Comparison of ENCODE assay signal across 8 mouse cellular contexts in the genomic region with DNA sequence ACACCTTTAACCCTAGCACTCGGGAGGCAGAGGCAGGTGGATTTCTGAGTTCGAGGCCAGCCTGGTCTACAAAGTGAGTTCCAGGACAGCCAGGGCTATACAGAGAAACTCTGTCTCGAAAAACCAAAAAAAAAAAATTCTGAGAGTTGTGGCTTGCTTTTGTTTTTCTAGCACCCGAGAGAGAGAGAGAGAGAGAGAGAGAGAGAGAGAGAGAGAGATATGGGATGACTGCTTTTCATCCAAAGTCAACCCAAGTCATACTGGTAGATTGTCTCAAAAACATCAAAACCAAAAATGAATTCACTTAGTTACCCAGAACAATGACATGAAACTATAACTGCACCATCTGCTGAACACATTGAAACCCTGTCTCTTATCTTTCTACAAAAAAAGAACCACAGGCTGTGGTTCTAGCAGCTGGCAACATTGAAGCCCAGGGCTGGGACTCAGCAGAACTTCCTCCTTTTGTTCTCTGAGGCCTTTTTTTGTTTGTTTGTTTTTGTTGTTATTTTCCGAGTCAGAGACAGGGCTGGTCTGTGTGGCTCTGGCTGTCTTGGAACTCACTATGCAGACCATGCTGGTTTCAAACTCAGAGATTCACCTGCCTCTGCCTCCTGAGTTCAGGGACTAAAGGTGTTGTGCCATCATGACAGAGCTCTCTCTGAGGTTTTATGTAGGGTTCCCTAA. TPM values are rescaled to one million over a fixed set of nuclear protein-coding genes. Genes with fewer than 3 reads are reported as not detected.
DNase-seq lines count a peak whose midpoint lies in the region; ATAC-seq lines count a peak whose summit lies in the region.

No protein-coding gene starts in this region.

- WGBS in heart, embryonic 13.5 days: 58% methylated on average over 5 of the region's 5 CpGs
- WGBS in liver, embryonic 11.5 days: 41% methylated on average over 5 of the region's 5 CpGs
- WGBS in stomach, embryonic 16.5 days: 67% methylated on average over 5 of the region's 5 CpGs

- peak; percentile 13 for ATAC-seq in CD4-positive, CD25-positive, alpha-beta regulatory T cell, adult 4 months
- no peak for ATAC-seq in heart, embryonic 13.5 days (ENCODE audit: extremely low read depth, insufficient number of reproducible peaks, low FRiP score, low TSS enrichment)
- 0 out of 2 replicates have a peak, but pooled peaks have one; percentile 25 for ATAC-seq in liver, embryonic 11.5 days (replicated peaks; ENCODE audit: low FRiP score)
- ATAC-seq in stomach, embryonic 16.5 days (ENCODE audit: insufficient read depth, low FRiP score): no peak

- peak; percentile 68 for DNase-seq in T-cell, adult 2 months (ENCODE audit: low spot score)
- DNase-seq in liver, embryonic 11.5 days (ENCODE audit: low spot score): no peak
- no peak for DNase-seq in layer of hippocampus, postnatal 10 days (ENCODE audit: low spot score in 2 of 2)
- no peak for DNase-seq in gastrocnemius, postnatal 4 days (ENCODE audit: low spot score in 2 of 2)
- DNase-seq in adrenal gland, postnatal 10 days: no peak

- peak overlapping the region; percentile 57 for H3K4me3 ChIP-seq in heart, embryonic 13.5 days
- peak overlapping the region; percentile 62 for H3K4me3 ChIP-seq in liver, embryonic 11.5 days (ENCODE audit: low read depth, low read length)
- peak overlapping the region; percentile 64 for H3K4me3 ChIP-seq in stomach, embryonic 16.5 days (replicated peaks; ENCODE audit: low read length)

- H3K27me3 ChIP-seq in heart, embryonic 13.5 days (replicated peaks): no peaks in the 10 kb centered on the region
- H3K27me3 ChIP-seq in liver, embryonic 11.5 days (replicated peaks; ENCODE audit: control insufficient read depth, insufficient read depth, low read length): no peaks in the 10 kb centered on the region
- no peaks in the 10 kb centered on the region for H3K27me3 ChIP-seq in stomach, embryonic 16.5 days (ENCODE audit: control insufficient read depth, insufficient read depth, low read length)

- H3K36me3 ChIP-seq in heart, embryonic 13.5 days: peaks cover 14% of the 10 kb centered on the region
- H3K36me3 ChIP-seq in liver, embryonic 11.5 days (ENCODE audit: control insufficient read depth, insufficient read depth, low read length): peaks cover 4% of the 10 kb centered on the region; the same call in 1 of the 2 replicates
- H3K36me3 ChIP-seq in stomach, embryonic 16.5 days (ENCODE audit: control insufficient read depth, insufficient read depth, low read length): no peaks in the 10 kb centered on the region

- peak overlapping the region; percentile 79; the same call in 1 of the 2 replicates for H3K9ac ChIP-seq in heart, embryonic 13.5 days
- H3K9ac ChIP-seq in liver, embryonic 11.5 days (ENCODE audit: low read depth, low read length): peak overlapping the region; percentile 18
- peak overlapping the region; percentile 74; the same call in 1 of the 2 replicates for H3K9ac ChIP-seq in stomach, embryonic 16.5 days (ENCODE audit: low read length)

- peak overlapping the region; percentile 68 for H3K4me2 ChIP-seq in heart, embryonic 13.5 days
- peak overlapping the region; percentile 72 for H3K4me2 ChIP-seq in liver, embryonic 11.5 days
- H3K4me2 ChIP-seq in stomach, embryonic 16.5 days (ENCODE audit: low read depth, low read length): peak overlapping the region; percentile 74

- H3K9me3 ChIP-seq in heart, embryonic 13.5 days: no peaks in the 10 kb centered on the region
- no peaks in the 10 kb centered on the region for H3K9me3 ChIP-seq in liver, embryonic 11.5 days (ENCODE audit: control insufficient read depth, low read length)
- H3K9me3 ChIP-seq in stomach, embryonic 16.5 days (replicated peaks; ENCODE audit: control insufficient read depth, low read length): no peaks in the 10 kb centered on the region

- peaks cover 26% of the 10 kb centered on the region for H3K4me1 ChIP-seq in heart, embryonic 13.5 days
- peaks cover 26% of the 10 kb centered on the region for H3K4me1 ChIP-seq in liver, embryonic 11.5 days (replicated peaks; ENCODE audit: control insufficient read depth, insufficient read depth, low read length)
- H3K4me1 ChIP-seq in stomach, embryonic 16.5 days (ENCODE audit: control insufficient read depth, insufficient read depth, low read length): peaks cover 13% of the 10 kb centered on the region

- peak overlapping the region; percentile 68 for H3K27ac ChIP-seq in heart, embryonic 13.5 days (replicated peaks)
- peak overlapping the region; percentile 93 for H3K27ac ChIP-seq in liver, embryonic 11.5 days (ENCODE audit: low read depth, low read length)
- H3K27ac ChIP-seq in stomach, embryonic 16.5 days (ENCODE audit: low read length): peak overlapping the region; percentile 62; the same call in 1 of the 2 replicates

RNA-seq across cellular contexts. Expression of gene Prr13, which starts 0.6 kb away (rescaled TPM):
- 1,000 to 10,000 TPM; 1,029 to 1,286 TPM for polyA plus RNA-seq in CD4-positive, CD25-positive, alpha-beta regulatory T cell, adult 4 months (2017; shearing (Covaris generic))
- 93.9 and 102 TPM in 2 replicates for polyA plus RNA-seq in heart, embryonic 13.5 days (2015; fragmentation: Nextera tagmentation; extraction: Ambion mirVana)
- polyA plus RNA-seq in liver, embryonic 11.5 days (2014; fragmentation: Nextera tagmentation; extraction: Ambion mirVana): 155 and 157 TPM in 2 replicates
- 131 and 157 TPM in 2 replicates for polyA plus RNA-seq in stomach, embryonic 16.5 days (2015; fragmentation: Nextera tagmentation; extraction: Ambion mirVana)
- 10 to 100 TPM; 23.3 to 23.4 TPM for total RNA-seq in layer of hippocampus, postnatal 10 days (2021)
- 10 to 100 TPM; 15.2 to 18.7 TPM for total RNA-seq in gastrocnemius, postnatal 4 days (2021)
- 10 to 100 TPM; 46.9 to 53.1 TPM for total RNA-seq in adrenal gland, postnatal 10 days (2021)

RNA-seq across cellular contexts. Expression of gene Pcbp2, which starts 12.1 kb away (rescaled TPM):
- polyA plus RNA-seq in CD4-positive, CD25-positive, alpha-beta regulatory T cell, adult 4 months (2017; shearing (Covaris generic)): 100 to 1,000 TPM; 198 to 220 TPM
- polyA plus RNA-seq in heart, embryonic 13.5 days (2015; fragmentation: Nextera tagmentation; extraction: Ambion mirVana): 141 and 142 TPM in 2 replicates
- 187 and 220 TPM in 2 replicates for polyA plus RNA-seq in liver, embryonic 11.5 days (2014; fragmentation: Nextera tagmentation; extraction: Ambion mirVana)
- 166 TPM in 2 replicates for polyA plus RNA-seq in stomach, embryonic 16.5 days (2015; fragmentation: Nextera tagmentation; extraction: Ambion mirVana)
- total RNA-seq in layer of hippocampus, postnatal 10 days (2021): 100 to 1,000 TPM; 418 to 481 TPM
- total RNA-seq in gastrocnemius, postnatal 4 days (2021): 100 to 1,000 TPM; 614 to 662 TPM
- total RNA-seq in adrenal gland, postnatal 10 days (2021): 100 to 1,000 TPM; 703 to 724 TPM

RNA-seq across cellular contexts. Expression of gene Amhr2, which starts 13.0 kb away (rescaled TPM):
- polyA plus RNA-seq in CD4-positive, CD25-positive, alpha-beta regulatory T cell, adult 4 months (2017; shearing (Covaris generic)): under 1 TPM; 0.63 to 0.71 TPM
- polyA plus RNA-seq in heart, embryonic 13.5 days (2015; fragmentation: Nextera tagmentation; extraction: Ambion mirVana): 0.82 and 1.4 TPM in 2 replicates
- 1.1 and 1.6 TPM in 2 replicates for polyA plus RNA-seq in liver, embryonic 11.5 days (2014; fragmentation: Nextera tagmentation; extraction: Ambion mirVana)
- polyA plus RNA-seq in stomach, embryonic 16.5 days (2015; fragmentation: Nextera tagmentation; extraction: Ambion mirVana): 0.68 and 2.5 TPM in 2 replicates
- under 1 TPM; 0.42 to 0.75 TPM for total RNA-seq in layer of hippocampus, postnatal 10 days (2021)
- total RNA-seq in gastrocnemius, postnatal 4 days (2021): 1 to 10 TPM; 3.6 to 3.9 TPM
- total RNA-seq in adrenal gland, postnatal 10 days (2021): 1 to 10 TPM; 1.7 to 2.1 TPM

RNA-seq across cellular contexts. Expression of gene Gm10337, which starts 45.3 kb away (rescaled TPM):
- not detected for polyA plus RNA-seq in CD4-positive, CD25-positive, alpha-beta regulatory T cell, adult 4 months (2017; shearing (Covaris generic))
- polyA plus RNA-seq in heart, embryonic 13.5 days (2015; fragmentation: Nextera tagmentation; extraction: Ambion mirVana): 4.2 TPM in 1 of 2 replicates, not detected in the other
- not detected in 2 replicates for polyA plus RNA-seq in liver, embryonic 11.5 days (2014; fragmentation: Nextera tagmentation; extraction: Ambion mirVana)
- not detected in 2 replicates for polyA plus RNA-seq in stomach, embryonic 16.5 days (2015; fragmentation: Nextera tagmentation; extraction: Ambion mirVana)
- not detected for total RNA-seq in layer of hippocampus, postnatal 10 days (2021)
- 1 to 10 TPM in 1 of 2 experiments, not detected in 1; 7.6 TPM for total RNA-seq in gastrocnemius, postnatal 4 days (2021)
- total RNA-seq in adrenal gland, postnatal 10 days (2021): 1 to 10 TPM; 3.7 to 4.1 TPM

RNA-seq across cellular contexts. Expression of gene Sp1, which starts 52.2 kb away (rescaled TPM):
- polyA plus RNA-seq in CD4-positive, CD25-positive, alpha-beta regulatory T cell, adult 4 months (2017; shearing (Covaris generic)): 10 to 100 TPM; 19.0 to 22.2 TPM
- polyA plus RNA-seq in heart, embryonic 13.5 days (2015; fragmentation: Nextera tagmentation; extraction: Ambion mirVana): 4.3 and 4.6 TPM in 2 replicates
- polyA plus RNA-seq in liver, embryonic 11.5 days (2014; fragmentation: Nextera tagmentation; extraction: Ambion mirVana): 9.7 and 10.6 TPM in 2 replicates
- polyA plus RNA-seq in stomach, embryonic 16.5 days (2015; fragmentation: Nextera tagmentation; extraction: Ambion mirVana): 9.5 and 10.3 TPM in 2 replicates
- total RNA-seq in layer of hippocampus, postnatal 10 days (2021): 10 to 100 TPM; 26.2 to 27.6 TPM
- total RNA-seq in gastrocnemius, postnatal 4 days (2021): 10 to 100 TPM; 54.9 to 69.9 TPM
- total RNA-seq in adrenal gland, postnatal 10 days (2021): 10 to 100 TPM; 67.8 to 83.4 TPM

Comparison
In these comparisons a context has a peak if more than half of its experiments do, and no peak if none do; other contexts are left out.
1. ATAC-seq: peak in CD4-positive, CD25-positive, alpha-beta regulatory T cell, adult 4 months (single experiment) and liver, embryonic 11.5 days (single experiment); none in heart, embryonic 13.5 days (single experiment) and stomach, embryonic 16.5 days (single experiment).
2. H3K9ac ChIP-seq: peak in every context shown above with its lines; median percentile 79 in heart, embryonic 13.5 days; 74 in stomach, embryonic 16.5 days; 18 in liver, embryonic 11.5 days.
3. Peak in every context shown above with its lines, with median percentiles within 50 percentile points of each other: H3K27ac ChIP-seq, H3K4me2 ChIP-seq and H3K4me3 ChIP-seq.